Mouse (Mus musculus) spleen, adult 2 months (tissue): ENCODE data around the gene Arhgap31.

Source experiments
- CTCF ChIP-seq: fragments of 200-500 bp; IDR thresholded peaks from 2 replicates; pipeline ENCODE4 v1.5.1; 2011; ENCODE audit warnings: mild to moderate bottlenecking, inconsistent platforms; ENCODE audit not compliant: insufficient read depth, insufficient read length, insufficient replicate concordance; ENCODE audit errors: extremely low read depth
- POLR2A ChIP-seq: fragments of 200-500 bp; IDR thresholded peaks from 2 replicates; pipeline ENCODE4 v1.6.1; 2011; ENCODE audit warnings: low read depth, low read length, inconsistent platforms

GRCm38 (mm10) chr16:38712581-38713403 lies at the start of gene Arhgap31:
- TF ChIP-seq POLR2A, result peak; percentile 28
- TF ChIP-seq CTCF, result no peak
